Mouse (Mus musculus) left cerebral cortex, postnatal 10 days (tissue): ENCODE results near the gene Teddm1b. TPM values are rescaled to one million over a fixed set of nuclear protein-coding genes. Genes with fewer than 3 reads are reported as not detected.

Source experiments
- microRNA-seq: library from miRNA; unstranded; fragments of <30 nt; microRNA quantifications from one replicate; pipeline ENCODE4 v1.2.0, GENCODE M21; 2022
- total RNA-seq, 2 experiments: library from RNA; stranded (reverse); gene quantifications; 2 replicates each; pipeline ENCODE4 v1.2.3; 2021

Gene Teddm1b
- total RNA-seq, 2 experiments from 2014 or later: not detected

Small RNAs within 50 kb of the gene (microRNA-seq; reads per million reads assigned to microRNA genes)
- gene Mir8114: 26.7 reads per million, percentile 44 among the genes with 10 or more reads in this experiment

Other genes starting within 250 kb of the Teddm1b start
- gene Rgs8, start 221.3 kb upstream of the Teddm1b start, total RNA-seq: 10 to 100 TPM; 24.3 to 34.0 TPM
- 1 to 10 TPM; 5.5 to 6.2 TPM for gene Rgs16, start 134.0 kb upstream of the Teddm1b start, total RNA-seq
- gene Rnasel, start 124.9 kb upstream of the Teddm1b start, total RNA-seq: 10 to 100 TPM; 13.2 to 13.5 TPM
- 1 to 10 TPM in 1 of 2 experiments, under 1 TPM in 1; 0.81 to 1.1 TPM for gene Rgsl1, start 30.2 kb upstream of the Teddm1b start, total RNA-seq
- not detected for gene Teddm1a, start 17.4 kb downstream of the Teddm1b start, total RNA-seq
- gene Glul, start 25.6 kb downstream of the Teddm1b start, total RNA-seq: 1,000 to 10,000 TPM in 1 of 2 experiments, 100 to 1,000 TPM in 1; 850 to 1,099 TPM
- 1 to 10 TPM; 1.8 to 2.6 TPM for gene Teddm2, start 25.9 kb downstream of the Teddm1b start, total RNA-seq